Mouse (Mus musculus): ENCODE results near the gene Abcg3.
"Not testable (repeated sequence)": the region's sequence is repeated elsewhere in the genome, so short reads cannot be mapped to it uniquely, and the experiment has no call there.

Gene Abcg3

GRCm38 (mm10) chr5:104982535-104982934, at the start of gene Abcg3:
TSS of gene Abcg3 (minus strand) at chr5:104982718.
- DNase-seq (ENCODE audit: low read depth, low spot score) = no peak

- DNase-seq (ENCODE audit: low read depth, low spot score) = no peak
Observed at GRCm38 (mm10) chr5:105012551-105012950, 30.0 kb upstream of the Abcg3 start.

- no peak for DNase-seq (ENCODE audit: low read depth, low spot score)
Observed at GRCm38 (mm10) chr5:105011570-105011969, 29.1 kb upstream of the Abcg3 start.

GRCm38 (mm10) chr5:105010376-105010775, 27.9 kb upstream of the Abcg3 start:
- DNase-seq (ENCODE audit: low read depth, low spot score) = no peak

GRCm38 (mm10) chr5:104989411-104989810, 6.9 kb upstream of the Abcg3 start:
- no peak for DNase-seq (ENCODE audit: low read depth, low spot score)

GRCm38 (mm10) chr5:104988000-104988399, 5.5 kb upstream of the Abcg3 start:
- DNase-seq (ENCODE audit: low read depth, low spot score) = no peak

- DNase-seq (ENCODE audit: low read depth, low spot score) = no peak
Observed at GRCm38 (mm10) chr5:104986706-104987105, 4.2 kb upstream of the Abcg3 start.

- DNase-seq (ENCODE audit: low read depth, low spot score) = no peak
Observed at GRCm38 (mm10) chr5:104979040-104979513, 3.4 kb downstream of the Abcg3 start.

GRCm38 (mm10) chr5:104958141-104958793, 24.3 kb downstream of the Abcg3 start:
- no peak for DNase-seq (ENCODE audit: low read depth, low spot score)

GRCm38 (mm10) chr5:104955208-104955607, 27.3 kb downstream of the Abcg3 start:
- no peak for DNase-seq (ENCODE audit: low read depth, low spot score)

GRCm38 (mm10) chr5:104946951-104947350, 35.6 kb downstream of the Abcg3 start:
- no peak for DNase-seq (ENCODE audit: low read depth, low spot score)

- no peak for DNase-seq (ENCODE audit: low read depth, low spot score)
Observed at GRCm38 (mm10) chr5:104934148-104934547, 48.4 kb downstream of the Abcg3 start.

GRCm38 (mm10) chr5:104906556-104906955, 76.0 kb downstream of the Abcg3 start:
- not testable (repeated sequence) for DNase-seq (ENCODE audit: low read depth, low spot score)

Data from c-Kit-negative CD71-positive TER-119-positive erythroid progenitor cells, embryonic 14.5 days (primary cell).